Mouse (Mus musculus): ENCODE results near the gene Acox1.

The Acox1 gene

GRCm38 (mm10) chr11:116218737-116219400, 20.0 kb upstream of the Acox1 start:
- TF ChIP-seq GATA4 (IDR thresholded peaks at IDR 0.05; ENCODE audit: insufficient replicate concordance, low read length) = no peak

- TF ChIP-seq GATA4 (IDR thresholded peaks at IDR 0.05; ENCODE audit: insufficient replicate concordance, low read length) = 0 out of 2 replicates have a peak, but pooled peaks have one; percentile 24
Observed at GRCm38 (mm10) chr11:116218263-116218662, 19.4 kb upstream of the Acox1 start.

GRCm38 (mm10) chr11:116216549-116216948, 17.7 kb upstream of the Acox1 start:
- no peak for TF ChIP-seq GATA4 (IDR thresholded peaks at IDR 0.05; ENCODE audit: insufficient replicate concordance, low read length)

- TF ChIP-seq GATA4 (IDR thresholded peaks at IDR 0.05; ENCODE audit: insufficient replicate concordance, low read length) = no peak
Observed at GRCm38 (mm10) chr11:116215991-116216390, 17.1 kb upstream of the Acox1 start.

- TF ChIP-seq GATA4 (IDR thresholded peaks at IDR 0.05; ENCODE audit: insufficient replicate concordance, low read length) = no peak
Observed at GRCm38 (mm10) chr11:116215181-116215580, 16.3 kb upstream of the Acox1 start.

- TF ChIP-seq GATA4 (IDR thresholded peaks at IDR 0.05; ENCODE audit: insufficient replicate concordance, low read length) = no peak
Observed at GRCm38 (mm10) chr11:116213877-116214510, 15.1 kb upstream of the Acox1 start.

GRCm38 (mm10) chr11:116212847-116213246, 14.0 kb upstream of the Acox1 start:
- TF ChIP-seq GATA4 (IDR thresholded peaks at IDR 0.05; ENCODE audit: insufficient replicate concordance, low read length) = no peak

- TF ChIP-seq GATA4 (IDR thresholded peaks at IDR 0.05; ENCODE audit: insufficient replicate concordance, low read length) = peak; percentile 45; the same call in 1 of the 2 replicates
Observed at GRCm38 (mm10) chr11:116210696-116211095, 11.9 kb upstream of the Acox1 start.

- TF ChIP-seq GATA4 (IDR thresholded peaks at IDR 0.05; ENCODE audit: insufficient replicate concordance, low read length) = no peak
Observed at GRCm38 (mm10) chr11:116209257-116209656, 10.4 kb upstream of the Acox1 start.

- no peak for TF ChIP-seq GATA4 (IDR thresholded peaks at IDR 0.05; ENCODE audit: insufficient replicate concordance, low read length)
Observed at GRCm38 (mm10) chr11:116208660-116209059, 9.8 kb upstream of the Acox1 start.

GRCm38 (mm10) chr11:116206678-116207077, 7.8 kb upstream of the Acox1 start:
- TF ChIP-seq GATA4 (IDR thresholded peaks at IDR 0.05; ENCODE audit: insufficient replicate concordance, low read length) = no peak

GRCm38 (mm10) chr11:116203150-116203549, 4.3 kb upstream of the Acox1 start:
- peak; percentile 4; the same call in 1 of the 2 replicates for TF ChIP-seq GATA4 (IDR thresholded peaks at IDR 0.05; ENCODE audit: insufficient replicate concordance, low read length)

GRCm38 (mm10) chr11:116201151-116201550, 2.3 kb upstream of the Acox1 start:
- no peak for TF ChIP-seq GATA4 (IDR thresholded peaks at IDR 0.05; ENCODE audit: insufficient replicate concordance, low read length)

GRCm38 (mm10) chr11:116198132-116198531, 713 bp downstream of the Acox1 start:
- no peak for TF ChIP-seq GATA4 (IDR thresholded peaks at IDR 0.05; ENCODE audit: insufficient replicate concordance, low read length)

GRCm38 (mm10) chr11:116197584-116197906, 1.3 kb downstream of the Acox1 start:
- no peak for TF ChIP-seq GATA4 (IDR thresholded peaks at IDR 0.05; ENCODE audit: insufficient replicate concordance, low read length)

GRCm38 (mm10) chr11:116196866-116197583, 1.8 kb downstream of the Acox1 start:
- no peak for TF ChIP-seq GATA4 (IDR thresholded peaks at IDR 0.05; ENCODE audit: insufficient replicate concordance, low read length)
